Mouse (Mus musculus): ENCODE measurements around the gene Chaf1a. TPM values are rescaled to one million over a fixed set of nuclear protein-coding genes. Genes with fewer than 3 reads are reported as not detected.
"Not testable (repeated sequence)": the region's sequence is repeated elsewhere in the genome, so short reads cannot be mapped to it uniquely, and the experiment has no call there.

The Chaf1a gene
- polyA plus RNA-seq, 1 experiment from 2014 or later = 10.8 TPM

- Histone ChIP-seq H3K27ac (replicated peaks) (no peak overlapping the region), H3K27me3 (no peaks in the 10 kb centered on the region), H3K36me3 (peaks cover 29% of the 10 kb centered on the region), H3K4me1 (no peaks in the 10 kb centered on the region), H3K9me3 (no peaks in the 10 kb centered on the region), H3K4me2 (replicated peaks) (no peak overlapping the region), H3K4me3 (no peak overlapping the region), H3K9ac (replicated peaks) (no peak overlapping the region)
- WGBS = 66% methylated on average over 4 of the region's 4 CpGs
- ATAC-seq (replicated peaks) = no peak
Observed at GRCm38 (mm10) chr17:56055945-56056678, 15.9 kb downstream of the Chaf1a start.

GRCm38 (mm10) chr17:56057381-56058120, 17.3 kb downstream of the Chaf1a start:
- H3K4me3 ChIP-seq = no peak overlapping the region
- no peak for ATAC-seq (replicated peaks)
- no peak overlapping the region for H3K4me2 ChIP-seq (replicated peaks)
- WGBS = 82% methylated on average over 11 of the region's 11 CpGs
- H3K27ac ChIP-seq (replicated peaks) = no peak overlapping the region
- peaks cover 39% of the 10 kb centered on the region for H3K36me3 ChIP-seq
- no peak overlapping the region for H3K9ac ChIP-seq (replicated peaks)
- H3K4me1 ChIP-seq = no peaks in the 10 kb centered on the region
- no peaks in the 10 kb centered on the region for H3K9me3 ChIP-seq
- H3K27me3 ChIP-seq = no peaks in the 10 kb centered on the region

GRCm38 (mm10) chr17:56062081-56062480, 21.8 kb downstream of the Chaf1a start:
- Histone ChIP-seq H3K9ac (replicated peaks) (no peak overlapping the region), H3K9me3 (no peaks in the 10 kb centered on the region), H3K4me2 (replicated peaks) (no peak overlapping the region), H3K4me1 (no peaks in the 10 kb centered on the region), H3K27ac (replicated peaks) (no peak overlapping the region), H3K4me3 (no peak overlapping the region), H3K27me3 (no peaks in the 10 kb centered on the region), H3K36me3 (peaks cover 76% of the 10 kb centered on the region)
- no peak for ATAC-seq (replicated peaks)
- WGBS = 95% methylated on average over 7 of the region's 7 CpGs

- H3K9me3 ChIP-seq; H3K4me3 ChIP-seq; ATAC-seq (replicated peaks); H3K27ac ChIP-seq (replicated peaks); H3K9ac ChIP-seq (replicated peaks); H3K4me2 ChIP-seq (replicated peaks); H3K4me1 ChIP-seq; H3K27me3 ChIP-seq: not testable (repeated sequence)
- 86% methylated on average over 6 of the region's 6 CpGs for WGBS
- H3K36me3 ChIP-seq = peaks cover 85% of the 10 kb centered on the region
Observed at GRCm38 (mm10) chr17:56065715-56066114, 25.5 kb downstream of the Chaf1a start.

GRCm38 (mm10) chr17:56066451-56066850, 26.2 kb downstream of the Chaf1a start:
- no peak for ATAC-seq (replicated peaks)
- Histone ChIP-seq H3K9ac (replicated peaks) (no peak overlapping the region), H3K4me2 (replicated peaks) (no peak overlapping the region), H3K9me3 (no peaks in the 10 kb centered on the region), H3K4me1 (no peaks in the 10 kb centered on the region), H3K27ac (replicated peaks) (no peak overlapping the region), H3K36me3 (peaks cover 90% of the 10 kb centered on the region), H3K4me3 (no peak overlapping the region), H3K27me3 (no peaks in the 10 kb centered on the region)

- H3K4me3 ChIP-seq = no peak overlapping the region
Observed at GRCm38 (mm10) chr17:56069066-56069465, 28.8 kb downstream of the Chaf1a start.

GRCm38 (mm10) chr17:56071126-56071525, 30.9 kb downstream of the Chaf1a start:
- Histone ChIP-seq H3K4me2 (replicated peaks) (no peak overlapping the region), H3K9ac (replicated peaks) (no peak overlapping the region), H3K27me3 (no peaks in the 10 kb centered on the region), H3K27ac (replicated peaks) (no peak overlapping the region), H3K36me3 (peaks cover 71% of the 10 kb centered on the region), H3K4me3 (no peak overlapping the region), H3K9me3 (no peaks in the 10 kb centered on the region), H3K4me1 (peaks cover 15% of the 10 kb centered on the region)
- ATAC-seq (replicated peaks) = no peak

More at GRCm38 (mm10) chr17:56069066-56069465, 28.8 kb downstream of the Chaf1a start:
- no peaks in the 10 kb centered on the region for H3K9me3 ChIP-seq
- 96% methylated on average over 14 of the region's 14 CpGs for WGBS
- no peak overlapping the region for H3K4me2 ChIP-seq (replicated peaks)
- H3K4me1 ChIP-seq = peaks cover 5% of the 10 kb centered on the region
- no peak for ATAC-seq (replicated peaks)
- H3K27ac ChIP-seq (replicated peaks) = no peak overlapping the region
- peaks cover 88% of the 10 kb centered on the region for H3K36me3 ChIP-seq
- no peaks in the 10 kb centered on the region for H3K27me3 ChIP-seq
- H3K9ac ChIP-seq (replicated peaks) = no peak overlapping the region

- H3K9me3 ChIP-seq = no peaks in the 10 kb centered on the region
- 92% methylated on average over 5 of the region's 5 CpGs for WGBS
- H3K36me3 ChIP-seq = peaks cover 62% of the 10 kb centered on the region
Observed at GRCm38 (mm10) chr17:56072243-56072642, 32.0 kb downstream of the Chaf1a start.

GRCm38 (mm10) chr17:56074097-56074826, 34.0 kb downstream of the Chaf1a start:
- Histone ChIP-seq H3K4me2 (replicated peaks) (peak overlapping the region; percentile 64), H3K27ac (replicated peaks) (peak overlapping the region; percentile 83), H3K36me3 (peaks cover 42% of the 10 kb centered on the region), H3K9me3 (no peaks in the 10 kb centered on the region), H3K9ac (replicated peaks) (peak overlapping the region; percentile 64), H3K4me1 (peaks cover 15% of the 10 kb centered on the region), H3K27me3 (no peaks in the 10 kb centered on the region), H3K4me3 (peak overlapping the region; percentile 54)
- ATAC-seq (replicated peaks) = peak; percentile 3
- WGBS = 9% methylated on average over 22 of the region's 22 CpGs

More at GRCm38 (mm10) chr17:56072243-56072642, 32.0 kb downstream of the Chaf1a start:
- ATAC-seq (replicated peaks) = no peak
- Histone ChIP-seq H3K27ac (replicated peaks) (no peak overlapping the region), H3K4me3 (no peak overlapping the region), H3K4me2 (replicated peaks) (no peak overlapping the region), H3K9ac (replicated peaks) (no peak overlapping the region), H3K27me3 (no peaks in the 10 kb centered on the region), H3K4me1 (peaks cover 15% of the 10 kb centered on the region)

GRCm38 (mm10) chr17:56074827-56075208, 34.6 kb downstream of the Chaf1a start, which contains the start of gene Ubxn6:
Gene Ubxn6 (minus strand): TSS chr17:56075028.
- Histone ChIP-seq H3K4me2 (replicated peaks) (peak within 1 kb of the TSS; percentile 64), H3K27ac (replicated peaks) (peak within 1 kb of the TSS; percentile 83), H3K9me3 (no peaks in the 10 kb centered on the region), H3K27me3 (no peaks in the 10 kb centered on the region), H3K36me3 (peaks cover 36% of the 10 kb centered on the region), H3K9ac (replicated peaks) (peak within 1 kb of the TSS; percentile 64), H3K4me3 (peak within 1 kb of the TSS; percentile 54), H3K4me1 (peaks cover 15% of the 10 kb centered on the region)
- peak; percentile 62 for ATAC-seq (replicated peaks)
- WGBS = under 1% methylated on average over 35 of the region's 35 CpGs

GRCm38 (mm10) chr17:56077523-56077922, 37.3 kb downstream of the Chaf1a start:
- Histone ChIP-seq H3K27me3 (no peaks in the 10 kb centered on the region), H3K9ac (replicated peaks) (no peak overlapping the region), H3K27ac (replicated peaks) (no peak overlapping the region), H3K4me2 (replicated peaks) (no peak overlapping the region), H3K4me3 (no peak overlapping the region), H3K4me1 (peaks cover 40% of the 10 kb centered on the region), H3K9me3 (no peaks in the 10 kb centered on the region), H3K36me3 (peaks cover 10% of the 10 kb centered on the region; the same call in 1 of the 2 replicates)
- WGBS = 89% methylated on average over 5 of the region's 5 CpGs
- no peak for ATAC-seq (replicated peaks)

- Histone ChIP-seq H3K4me3 (peak overlapping the region; percentile 88), H3K27ac (replicated peaks) (0 out of 2 replicates have a peak overlapping the region, but pooled peaks have one; percentile 35), H3K4me1 (peaks cover 44% of the 10 kb centered on the region), H3K4me2 (replicated peaks) (peak overlapping the region; percentile 97; the same call in 1 of the 2 replicates)
- not testable (repeated sequence) for H3K36me3 ChIP-seq; H3K9me3 ChIP-seq; H3K9ac ChIP-seq (replicated peaks); H3K27me3 ChIP-seq; ATAC-seq (replicated peaks)
- WGBS = 65% methylated on average over 9 of the region's 9 CpGs
Observed at GRCm38 (mm10) chr17:56078361-56078760, 38.1 kb downstream of the Chaf1a start.
